Mouse (Mus musculus) layer of hippocampus, postnatal 25 days (tissue): ENCODE measurements around the gene Cenpm. TPM values are rescaled to one million over a fixed set of nuclear protein-coding genes. Genes with fewer than 3 reads are reported as not detected.

Experiments
- DNase-seq, 2 experiments: peaks; one replicate each; pipeline ENCODE4 v3.0.0; 2022; ENCODE audit warnings: mixed read lengths in 2 of 2, low spot score in 1 of 2; ENCODE audit errors: extremely low spot score in 1 of 2
- microRNA-seq, 2 experiments: library from miRNA; unstranded; fragments of <30 nt; microRNA quantifications; one replicate each; pipeline ENCODE4 v1.2.0; 2021
- total RNA-seq, 2 experiments: library from RNA; stranded (reverse); gene quantifications; 2 replicates each; pipeline ENCODE4 v1.2.3; 2021

Cenpm gene
- total RNA-seq, 2 experiments from 2014 or later, result 2.2 to 2.4 TPM

DNA sequence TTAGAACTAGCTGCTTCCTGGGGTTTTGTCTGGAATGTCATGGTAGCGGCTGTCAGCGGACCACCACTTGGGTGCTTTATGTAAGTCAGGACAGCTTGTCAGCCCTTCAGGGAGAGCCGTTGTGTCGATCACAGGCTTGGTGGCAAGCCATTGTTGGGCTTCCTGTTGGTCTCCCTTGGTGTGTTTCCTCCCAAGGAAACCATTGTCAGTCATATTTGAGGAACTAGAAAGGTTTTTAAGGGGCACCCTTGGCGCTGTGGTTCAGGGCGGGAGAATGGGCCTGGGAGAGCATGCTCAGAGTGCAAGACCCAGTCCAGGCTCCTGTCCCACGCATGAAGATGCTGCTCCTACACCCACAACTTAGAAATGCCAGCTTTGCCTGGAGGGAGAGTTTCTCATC, 46.2 kb downstream of the Cenpm start:
- DNase-seq, result no peak

DNA sequence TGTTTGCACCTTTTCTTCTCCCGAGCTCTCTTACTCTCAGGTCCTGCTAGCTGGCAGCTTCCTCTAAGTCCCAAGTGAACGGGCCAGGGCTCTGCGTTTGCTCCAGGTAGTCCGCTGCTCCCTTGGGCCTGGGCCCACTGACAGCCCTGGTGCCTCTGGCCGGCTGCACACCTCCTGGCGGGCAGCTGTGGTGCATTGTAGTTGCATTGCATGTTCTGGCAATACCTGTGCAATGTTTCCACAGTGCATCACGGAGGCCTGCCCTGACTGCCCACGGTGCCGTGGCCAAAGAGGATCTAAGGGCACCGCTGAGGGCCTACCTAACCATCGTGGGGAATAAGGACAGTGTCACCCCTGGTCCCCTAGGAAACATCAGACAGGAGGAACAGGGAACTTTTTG, 46.6 kb downstream of the Cenpm start:
- DNase-seq, result no peak

DNA sequence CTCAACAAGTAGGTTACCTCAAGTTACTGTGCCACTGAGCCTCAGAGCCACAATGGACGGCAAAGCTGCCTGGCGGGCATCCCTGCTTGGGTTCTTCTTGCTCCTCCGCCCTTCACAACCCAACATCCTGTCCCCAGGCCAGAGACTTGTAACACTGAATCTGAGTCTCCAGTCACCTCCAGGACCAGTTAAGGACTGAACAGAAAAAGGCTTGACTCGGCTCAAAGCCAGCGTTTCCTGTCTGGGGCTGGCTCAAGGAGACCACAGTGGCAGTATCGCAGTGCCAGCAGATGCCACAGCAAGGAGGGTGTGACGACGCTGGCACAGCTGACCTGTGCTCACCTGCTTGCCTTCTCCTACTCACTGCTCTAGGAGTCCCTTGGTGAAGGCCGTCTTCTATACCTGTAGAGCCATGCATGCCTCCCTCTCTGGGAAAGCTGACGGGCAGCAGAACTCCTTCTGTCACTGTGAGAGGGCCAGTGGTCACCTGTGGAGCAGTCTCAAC, 47.2 kb downstream of the Cenpm start:
- no peak for DNase-seq

DNA sequence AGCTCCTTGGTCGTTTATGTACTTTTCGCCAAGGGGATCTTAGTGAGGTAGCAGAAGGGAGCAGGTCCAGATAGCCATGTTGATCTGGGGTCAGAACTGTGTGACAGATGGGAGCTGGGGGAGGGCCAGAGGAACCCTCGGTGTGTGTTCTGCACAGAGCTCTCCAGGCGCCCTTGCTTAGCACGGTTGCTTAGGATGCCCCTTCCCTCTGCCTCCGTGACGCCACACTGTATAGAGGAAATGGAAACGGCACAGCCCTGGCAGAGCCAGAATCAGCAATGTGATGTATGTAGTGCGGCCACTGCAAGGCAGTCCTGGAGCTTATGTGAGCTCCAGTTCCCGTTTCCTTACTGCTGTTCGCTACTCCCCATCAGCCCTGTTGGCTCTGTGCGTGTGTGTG, 48.2 kb downstream of the Cenpm start:
- no peak for DNase-seq

DNA sequence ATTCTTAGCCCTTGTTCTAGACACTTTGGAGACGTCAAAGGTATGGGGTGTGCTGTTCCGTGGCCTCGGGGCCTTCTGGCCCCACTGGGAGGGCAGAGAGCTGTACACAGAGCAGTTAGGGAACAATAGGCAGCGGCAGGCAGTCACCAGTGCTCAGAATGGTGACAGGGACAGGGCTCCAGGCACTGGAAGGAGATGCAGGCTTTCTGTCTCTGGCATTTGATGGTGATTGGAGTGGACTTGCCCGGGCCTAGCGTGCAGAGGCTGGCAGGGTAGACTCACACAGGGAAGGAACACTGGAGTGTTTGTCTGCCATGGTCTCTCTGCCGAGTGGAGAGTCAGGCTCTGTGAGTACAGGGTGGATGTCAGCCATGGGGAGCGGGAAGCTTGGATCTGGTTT, 51.9 kb downstream of the Cenpm start:
- no peak for DNase-seq

DNA sequence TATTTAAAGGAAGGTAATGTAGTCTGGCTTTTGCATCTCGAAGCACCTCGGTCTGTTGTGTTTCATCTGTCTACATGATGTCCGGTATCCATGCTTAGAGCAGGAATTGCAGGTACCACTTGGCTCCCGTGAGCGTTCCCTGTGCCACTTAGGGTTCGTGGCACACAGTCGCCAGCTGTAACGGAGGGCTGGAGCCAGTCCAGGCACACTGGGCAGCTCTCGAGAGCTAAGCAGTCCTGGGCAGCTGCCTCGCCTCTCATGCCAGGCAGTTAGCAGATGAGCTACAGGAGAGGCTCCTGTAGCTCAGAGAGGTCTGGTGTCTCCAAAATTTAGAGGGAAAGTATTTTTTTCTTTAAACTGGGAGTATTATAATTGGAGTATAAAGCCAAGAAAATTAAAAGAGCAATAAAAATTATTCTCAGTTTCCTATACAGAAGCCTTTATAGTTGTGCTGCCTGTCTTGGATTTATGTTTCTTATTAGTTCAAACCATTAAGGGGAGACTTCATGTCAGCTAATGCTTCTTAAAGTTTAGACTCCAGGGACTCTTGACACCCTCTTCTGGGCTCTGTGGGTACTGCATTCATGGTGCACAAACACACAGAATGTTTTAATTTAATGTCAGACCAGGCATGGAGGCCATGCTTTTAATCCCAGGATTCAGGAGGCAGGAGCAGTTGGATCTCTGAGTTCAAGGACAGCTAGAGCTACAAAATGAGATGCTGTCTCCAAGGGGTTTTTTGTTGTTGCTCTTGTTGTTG, 55.9 kb downstream of the Cenpm start:
- DNase-seq, result peak in 1 of 2 experiments; percentile 44

DNA sequence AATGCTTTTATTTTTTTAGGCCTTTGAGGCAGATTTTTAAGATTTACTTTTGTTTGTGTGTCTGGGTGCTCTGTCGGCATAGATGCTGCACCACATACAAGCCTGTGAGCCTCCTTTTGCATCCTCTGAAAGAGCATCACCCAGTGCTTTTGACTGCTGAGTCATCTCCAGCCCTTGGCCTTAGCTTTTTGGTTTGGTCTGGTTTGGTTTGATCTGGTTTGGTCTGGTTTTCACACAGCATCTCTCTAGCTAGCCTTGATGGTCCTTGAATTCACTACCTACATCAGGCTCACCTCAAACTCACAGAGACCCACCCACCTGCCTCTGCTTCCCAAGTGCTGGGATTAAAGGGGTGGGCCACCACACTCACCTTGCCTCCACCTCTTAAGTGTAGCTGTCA, 56.6 kb downstream of the Cenpm start:
- no peak for DNase-seq

DNA sequence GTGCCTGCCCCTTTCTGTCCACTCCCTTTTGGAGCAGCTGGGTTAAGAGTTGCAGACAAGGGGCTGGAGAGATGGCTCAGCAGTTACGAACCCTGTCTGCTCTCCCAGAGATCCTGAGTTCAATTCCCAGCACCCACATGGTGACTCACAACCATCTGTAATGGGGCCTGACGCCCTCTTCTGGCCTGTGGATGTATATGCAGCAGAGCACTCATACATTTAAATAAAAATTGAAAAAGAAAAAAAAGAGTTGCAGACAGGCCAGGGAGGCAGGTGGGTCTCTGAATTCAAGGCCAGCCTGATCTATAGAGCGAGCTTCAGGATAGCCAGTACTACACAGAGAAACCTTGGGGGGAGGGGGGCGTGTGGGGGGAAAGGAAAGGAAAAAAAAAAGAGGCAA, 57.1 kb downstream of the Cenpm start:
- DNase-seq, result no peak

DNA sequence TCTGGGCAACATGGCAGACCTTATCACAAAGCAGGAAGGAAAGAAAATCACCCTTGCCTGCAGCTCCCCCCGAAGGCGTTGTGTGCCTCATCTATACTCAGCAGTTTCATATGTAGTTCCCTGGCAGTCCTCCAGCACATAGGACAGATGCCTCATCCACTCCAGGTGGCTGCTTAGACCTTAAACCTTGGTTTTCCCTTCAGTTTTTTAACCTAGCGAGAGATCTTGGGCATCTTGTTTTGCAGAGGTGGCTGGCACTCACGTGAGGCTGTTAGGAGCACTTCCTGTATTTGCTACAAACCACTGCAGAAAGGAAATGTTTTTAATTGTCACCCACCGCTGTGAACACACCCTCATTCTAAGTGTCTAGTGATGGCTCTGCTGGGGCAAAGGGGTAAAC, 57.6 kb downstream of the Cenpm start:
- DNase-seq, result no peak

DNA sequence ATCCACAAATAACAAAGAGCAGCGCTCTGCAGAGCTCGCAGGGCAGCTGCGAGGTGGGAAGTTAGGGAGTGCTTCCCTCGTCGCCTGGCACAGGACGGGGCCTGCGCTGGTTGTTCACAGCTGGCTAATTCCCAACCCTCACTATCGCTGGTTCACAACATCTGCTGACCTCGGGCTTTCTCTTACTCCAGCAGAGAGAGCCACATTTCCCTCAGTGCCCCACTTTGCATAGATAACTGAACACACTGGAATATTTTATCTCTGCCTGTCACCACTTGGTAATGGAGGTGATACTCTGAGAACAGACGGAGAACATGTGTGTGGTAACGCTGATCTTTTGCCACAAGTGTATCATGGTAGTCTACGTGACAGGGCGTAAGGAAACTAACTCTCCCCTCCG, 58.4 kb downstream of the Cenpm start:
- no peak for DNase-seq

DNA sequence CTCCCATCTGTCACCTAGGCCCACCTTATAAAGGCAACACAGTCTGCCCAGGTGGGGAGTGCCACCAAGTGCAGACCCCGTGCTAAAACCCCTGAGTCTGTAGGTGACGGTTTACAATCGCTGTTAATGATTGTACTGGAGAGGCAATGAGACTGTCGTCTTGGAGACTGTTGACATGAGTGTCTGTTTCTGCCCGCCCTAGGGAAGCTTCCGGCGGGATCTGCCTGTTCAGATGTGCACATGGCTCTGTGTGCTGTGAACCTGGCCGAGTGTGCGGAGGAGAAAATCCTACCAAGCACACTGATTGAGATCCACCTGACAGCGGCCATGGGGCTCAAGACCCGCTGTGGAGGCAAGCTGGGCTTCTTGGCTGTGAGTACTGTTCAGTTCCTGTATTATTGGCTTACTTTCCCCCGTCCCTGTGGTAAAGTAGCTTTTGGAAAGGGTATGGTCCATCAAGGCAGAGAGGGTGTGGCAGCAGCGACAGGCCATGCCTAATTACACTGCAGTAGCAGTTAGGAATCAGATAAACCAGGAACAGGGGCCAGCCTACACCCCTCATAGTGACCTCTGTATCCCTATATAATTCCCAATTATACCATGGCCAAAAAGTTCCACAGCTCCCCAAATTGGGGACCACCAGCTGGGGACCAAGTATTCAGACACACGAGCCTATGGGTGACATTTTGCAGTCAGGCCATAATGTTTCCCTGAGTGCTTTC, 59.3 kb downstream of the Cenpm start:
- no peak for DNase-seq

DNA sequence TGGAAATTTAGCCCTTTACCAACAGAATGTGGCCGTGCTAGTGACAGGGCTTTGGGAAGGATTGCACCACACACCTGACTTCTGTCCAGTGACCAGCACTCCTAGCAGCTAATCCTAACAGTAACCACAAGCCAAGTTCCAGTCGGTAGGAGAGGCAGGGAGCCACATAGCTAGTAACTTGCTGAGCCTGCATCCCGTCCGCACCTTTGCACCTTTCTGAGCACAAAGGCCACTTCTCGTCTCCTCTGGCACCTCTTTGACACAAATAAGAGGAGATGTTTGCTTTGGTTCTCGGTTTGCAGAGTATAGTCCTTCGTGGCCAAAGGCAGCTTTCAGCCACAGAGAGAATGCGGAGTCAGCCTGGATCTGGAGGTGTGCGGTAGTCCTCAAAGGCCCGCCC, 59.9 kb downstream of the Cenpm start:
- DNase-seq, result no peak

DNA sequence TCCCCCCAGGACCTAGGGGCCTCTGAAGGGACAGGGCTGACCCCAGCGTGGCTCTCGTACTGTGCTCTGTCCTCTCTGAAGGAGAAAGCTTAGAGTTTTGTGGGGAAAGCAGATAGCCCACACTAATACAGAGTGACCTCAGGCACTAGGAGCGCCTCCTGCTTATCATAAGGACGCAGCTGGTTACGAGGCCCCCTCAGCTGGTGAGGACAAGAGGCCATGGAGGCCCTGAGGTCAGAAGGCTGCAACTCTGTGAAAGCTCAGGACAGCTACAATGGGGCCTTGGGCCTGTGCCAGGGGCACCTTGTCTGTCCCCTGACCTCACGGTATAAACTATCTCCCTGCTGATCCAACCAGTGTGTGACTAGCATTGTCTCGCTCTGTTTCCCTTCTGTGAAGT, 60.4 kb downstream of the Cenpm start:
- no peak for DNase-seq

Small RNA genes within 50 kb of the gene (microRNA-seq; reads per million reads assigned to microRNA genes)
- gene Mir33, result 21.3 to 25.9 reads per million in 2 experiments

Other genes starting within 250 kb of the Cenpm start
- gene Desi1, start 210.9 kb downstream of the Cenpm start, total RNA-seq, result 100 to 1,000 TPM; 123 to 131 TPM
- 100 to 1,000 TPM; 103 to 104 TPM for gene Snu13, start 197.2 kb downstream of the Cenpm start, total RNA-seq
- not detected for gene 4930407I10Rik, start 185.6 kb downstream of the Cenpm start, total RNA-seq
- under 1 TPM; 0.12 to 0.59 TPM for gene Mei1, start 174.8 kb downstream of the Cenpm start, total RNA-seq
- gene Ccdc134, start 116.8 kb downstream of the Cenpm start, total RNA-seq, result 10 to 100 TPM; 11.2 to 15.8 TPM
- 100 to 1,000 TPM; 172 to 174 TPM for gene Srebf2, start 97.6 kb downstream of the Cenpm start, total RNA-seq
- gene Shisa8, start 31.9 kb downstream of the Cenpm start, total RNA-seq, result 1 to 10 TPM; 1.4 to 1.9 TPM
- gene Tnfrsf13c, start 20.4 kb downstream of the Cenpm start, total RNA-seq, result under 1 TPM in 1 of 2 experiments, not detected in 1; 0.22 TPM
- 100 to 1,000 TPM in 1 of 2 experiments, 10 to 100 TPM in 1; 98.3 to 111 TPM for gene 1500009C09Rik, start 7.6 kb upstream of the Cenpm start, total RNA-seq
- gene Sept3, start 30.1 kb upstream of the Cenpm start, total RNA-seq, result 100 to 1,000 TPM; 617 to 679 TPM
- not detected for gene Wbp2nl, start 54.2 kb upstream of the Cenpm start, total RNA-seq
- 10 to 100 TPM; 33.1 to 36.7 TPM for gene Naga, start 94.2 kb upstream of the Cenpm start, total RNA-seq
- gene Pheta2, start 94.2 kb upstream of the Cenpm start, total RNA-seq, result under 1 TPM; 0.66 to 0.92 TPM
- 100 to 1,000 TPM; 139 to 150 TPM for gene Smdt1, start 94.2 kb upstream of the Cenpm start, total RNA-seq
- 100 to 1,000 TPM; 202 to 220 TPM for gene Ndufa6, start 109.6 kb upstream of the Cenpm start, total RNA-seq
- gene Cyp2d22, start 135.5 kb upstream of the Cenpm start, total RNA-seq, result 10 to 100 TPM; 40.3 to 41.1 TPM
- gene Cyp2d11, start 149.3 kb upstream of the Cenpm start, total RNA-seq, result under 1 TPM in 1 of 2 experiments, not detected in 1; 0.38 TPM
- gene Cyp2d10, start 162.4 kb upstream of the Cenpm start, total RNA-seq, result not detected
- under 1 TPM in 1 of 2 experiments, not detected in 1; 0.22 TPM for gene Cyp2d9, start 188.7 kb upstream of the Cenpm start, total RNA-seq